Mouse (Mus musculus): Measurements from ENCODE around the gene Gucd1. TPM values are rescaled to one million over a fixed set of nuclear protein-coding genes. Genes with fewer than 3 reads are reported as not detected.
"Not testable (repeated sequence)": the region's sequence is repeated elsewhere in the genome, so short reads cannot be mapped to it uniquely, and the experiment has no call there.

Gene Gucd1
- total RNA-seq, 2 experiments from 2014 or later, result 43.6 to 61.5 TPM

- DNase-seq (ENCODE audit: low spot score), result not testable (repeated sequence)
Observed at GRCm38 (mm10) chr10:75475139-75475850, 42.5 kb downstream of the Gucd1 start.

GRCm38 (mm10) chr10:75474571-75474970 lies 43.2 kb downstream of the Gucd1 start:
- no peak for DNase-seq (ENCODE audit: low spot score)

DNA sequence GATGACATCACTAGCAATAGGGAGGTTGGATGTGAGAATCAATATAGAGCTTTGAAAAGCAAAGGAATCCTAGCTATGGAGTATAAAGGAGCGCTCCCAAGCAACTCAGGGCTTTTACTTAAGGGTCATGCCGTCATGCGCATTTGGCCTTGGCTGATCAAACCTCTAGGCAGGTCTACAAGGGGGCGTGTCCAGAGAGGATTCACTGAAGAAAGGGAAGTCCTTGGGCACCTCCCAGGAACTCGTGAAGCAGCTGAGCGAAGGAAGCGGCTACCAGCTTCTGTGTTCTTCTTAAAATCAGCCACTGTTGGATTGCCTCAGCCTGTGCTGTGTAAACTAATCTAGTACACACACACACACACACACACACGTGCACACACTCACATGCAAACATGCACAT lies 44.4 kb downstream of the Gucd1 start:
- no peak for DNase-seq (ENCODE audit: low spot score)

- peak; percentile 67 for DNase-seq (ENCODE audit: low spot score)
Observed at GRCm38 (mm10) chr10:75465781-75466550, 51.8 kb downstream of the Gucd1 start.

- peak; percentile 35 for DNase-seq (ENCODE audit: low spot score)
Observed at GRCm38 (mm10) chr10:75462728-75463127, 55.0 kb downstream of the Gucd1 start.

GRCm38 (mm10) chr10:75458329-75458728 lies 59.4 kb downstream of the Gucd1 start:
- DNase-seq (ENCODE audit: low spot score), result no peak

DNA sequence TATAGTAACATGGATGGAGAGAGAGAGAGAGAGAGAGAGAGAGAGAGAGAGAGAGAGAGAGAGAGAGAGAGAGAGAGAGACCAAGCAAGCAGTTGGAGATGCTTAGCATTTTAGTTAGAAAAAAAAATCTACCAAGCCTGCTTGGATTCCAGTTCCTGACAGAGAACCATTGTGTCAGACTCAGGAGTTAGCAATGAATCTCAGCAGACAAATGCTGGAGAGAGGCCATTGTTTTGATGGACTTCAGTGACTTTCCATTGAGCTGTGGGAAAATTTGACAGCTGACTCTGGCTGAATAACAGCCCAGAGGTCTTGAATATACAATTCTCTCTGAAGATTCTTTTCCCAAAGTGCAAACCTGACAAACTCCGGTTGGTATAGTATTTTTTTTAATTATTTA lies 59.9 kb downstream of the Gucd1 start:
- no peak for DNase-seq (ENCODE audit: low spot score)

DNA sequence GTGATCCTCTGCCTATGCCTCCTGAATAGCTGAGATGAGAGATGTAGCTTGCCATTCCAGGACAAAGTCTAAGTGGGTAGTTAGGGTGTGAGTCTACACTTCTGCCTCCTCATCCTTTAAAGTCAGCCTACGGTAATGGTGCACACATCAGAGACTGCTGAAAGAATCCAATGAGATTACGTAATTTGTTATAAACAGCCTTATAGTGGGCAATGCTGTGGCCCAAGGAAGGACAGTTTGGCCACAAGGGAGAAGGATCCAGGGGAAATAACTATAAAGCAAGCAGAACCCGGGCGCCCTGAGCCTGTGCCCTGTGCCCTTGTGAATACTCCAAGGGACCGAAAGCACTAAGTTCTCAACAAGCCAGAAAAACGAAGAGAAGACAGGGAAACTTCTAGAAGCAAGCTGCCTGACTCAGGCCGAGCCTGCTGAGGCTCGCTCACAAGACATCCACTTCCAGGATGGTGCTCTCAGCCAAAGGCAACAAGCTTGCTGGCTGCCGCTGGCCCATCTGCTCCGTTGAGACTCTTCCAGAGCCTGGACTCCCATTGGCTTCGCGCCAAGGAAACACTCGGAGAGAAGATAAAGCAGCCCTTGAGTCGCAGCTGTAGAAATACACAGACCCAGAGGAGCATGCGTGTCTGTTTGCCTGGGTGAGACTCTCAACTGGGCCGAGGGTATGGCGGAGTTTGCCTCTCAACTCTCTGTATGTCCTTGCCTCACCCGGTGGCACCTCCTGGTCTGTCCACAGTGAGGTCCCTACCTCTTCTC lies 61.5 kb downstream of the Gucd1 start:
- DNase-seq (ENCODE audit: low spot score), result not testable (repeated sequence)

DNA sequence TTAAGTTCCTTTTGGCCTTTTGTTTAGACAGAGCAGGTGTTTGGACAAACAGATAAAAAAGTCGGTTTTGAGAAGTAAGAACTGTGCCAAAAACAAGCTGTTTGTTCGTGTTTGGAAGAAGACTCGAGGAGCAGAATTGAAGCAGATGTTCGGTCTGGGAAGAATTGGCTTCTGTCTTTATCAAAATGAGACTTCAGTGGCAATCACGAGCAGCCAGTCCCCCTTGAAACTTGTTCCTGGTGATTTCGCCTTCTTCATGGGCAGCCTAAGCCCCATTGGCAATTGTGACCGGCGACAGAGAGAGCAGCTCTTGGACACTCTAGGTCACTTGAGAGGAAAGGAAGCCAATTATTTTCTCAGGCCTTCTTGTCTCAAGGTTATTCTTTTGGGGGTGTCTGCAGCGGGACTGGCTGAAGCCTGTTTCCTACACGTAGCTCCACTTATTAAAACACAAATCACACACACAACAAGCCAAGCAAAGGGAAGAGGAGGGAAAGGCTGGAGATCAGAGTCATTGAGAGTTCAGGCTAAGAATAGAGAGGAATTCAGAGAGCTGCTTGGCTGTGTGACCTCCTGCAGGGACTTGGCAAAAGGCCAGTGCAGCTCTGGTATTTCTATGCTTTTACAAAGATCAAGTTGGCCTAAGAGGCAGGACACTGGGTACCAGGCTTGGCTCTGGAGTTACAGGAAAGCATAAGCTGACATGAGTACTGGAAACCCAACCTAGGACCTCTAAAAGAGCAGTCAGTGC lies 66.6 kb downstream of the Gucd1 start:
- peak; percentile 66 for DNase-seq (ENCODE audit: low spot score)

- no peak for DNase-seq (ENCODE audit: low spot score)
Observed at GRCm38 (mm10) chr10:75450331-75450730, 67.4 kb downstream of the Gucd1 start.

DNA sequence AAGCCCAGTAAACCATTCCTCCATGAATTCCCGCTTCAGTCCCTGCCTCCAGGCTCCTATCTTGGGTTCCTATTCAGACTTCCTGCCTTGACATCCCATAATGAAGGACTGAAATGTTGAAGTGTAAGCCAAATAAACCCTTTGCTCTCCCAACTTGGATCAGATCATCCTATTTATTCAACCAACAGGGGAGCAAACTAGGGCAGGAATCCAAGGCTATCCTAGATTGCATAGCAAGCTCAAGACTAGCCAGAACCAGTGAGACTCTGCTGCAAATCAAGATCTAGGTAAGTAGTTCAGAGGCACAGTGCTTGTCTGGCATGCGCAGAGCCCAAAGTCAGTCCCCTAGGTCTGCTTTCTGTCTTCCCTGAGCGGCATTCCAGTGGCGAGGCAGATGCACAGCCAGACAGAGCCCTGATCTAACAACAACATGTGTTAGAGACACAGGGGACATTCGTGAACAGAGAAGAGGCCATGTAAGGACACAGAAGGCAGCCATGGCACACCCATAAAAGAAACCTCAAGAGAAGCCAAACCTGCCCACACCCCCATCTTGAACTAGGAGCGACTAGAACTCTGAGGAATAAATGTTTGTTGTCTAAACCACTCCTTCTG lies 68.9 kb downstream of the Gucd1 start:
- DNase-seq (ENCODE audit: low spot score), result no peak

- no peak for DNase-seq (ENCODE audit: low spot score)
Observed at GRCm38 (mm10) chr10:75447489-75447888, 70.3 kb downstream of the Gucd1 start.

DNA sequence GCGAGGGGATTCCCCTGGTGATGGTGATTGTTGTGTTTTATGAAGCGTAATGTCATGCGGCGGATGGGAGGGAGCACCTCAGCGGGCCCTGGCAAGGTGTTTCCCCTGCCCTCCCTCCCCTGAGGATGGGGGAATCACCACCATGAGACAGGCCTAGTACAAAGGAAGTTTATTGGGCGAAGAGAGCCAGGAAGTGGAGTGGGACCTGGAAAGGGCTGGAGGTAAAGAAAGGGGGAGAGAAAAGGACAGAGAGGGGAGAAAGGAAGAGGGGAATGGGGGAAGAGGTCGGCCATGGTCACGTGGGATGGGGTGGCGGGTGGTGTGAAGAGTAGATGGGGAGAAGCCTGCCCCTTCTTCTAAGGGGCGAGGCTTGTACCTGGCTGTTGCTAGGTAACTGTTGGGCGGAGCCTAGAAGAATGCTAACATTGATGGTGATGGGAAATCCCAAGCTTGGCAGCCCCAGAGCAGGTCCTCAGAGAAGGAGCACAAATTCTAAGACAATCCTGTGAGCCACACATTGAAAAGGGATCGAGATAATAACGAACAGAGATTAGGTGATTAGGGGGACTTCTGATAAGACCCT lies 71.2 kb downstream of the Gucd1 start:
- DNase-seq (ENCODE audit: low spot score), result no peak

GRCm38 (mm10) chr10:75445030-75445429 lies 72.7 kb downstream of the Gucd1 start:
- no peak for DNase-seq (ENCODE audit: low spot score)

- no peak for DNase-seq (ENCODE audit: low spot score)
Observed at GRCm38 (mm10) chr10:75444111-75444826, 73.5 kb downstream of the Gucd1 start.

- no peak for DNase-seq (ENCODE audit: low spot score)
Observed at GRCm38 (mm10) chr10:75443017-75443416, 74.8 kb downstream of the Gucd1 start.

DNA sequence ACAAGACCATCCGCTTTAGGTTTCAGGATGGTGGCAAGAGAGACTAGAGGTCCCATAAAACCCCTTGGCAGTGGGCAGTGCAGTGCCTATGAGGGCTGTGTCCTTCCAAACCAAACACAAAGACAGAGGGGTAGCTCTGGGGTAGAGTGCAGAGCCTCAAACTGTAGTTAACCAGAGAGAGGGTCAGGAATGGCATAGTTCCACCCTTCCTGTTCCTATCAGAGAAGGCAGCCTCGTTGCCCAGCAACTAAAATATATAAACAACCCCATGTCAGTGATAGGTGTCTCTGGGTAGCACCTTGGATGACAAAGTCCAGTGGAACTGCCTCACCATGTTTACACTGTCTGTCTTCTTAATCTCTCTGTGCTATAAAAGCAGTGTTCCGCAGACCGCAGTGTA lies 76.0 kb downstream of the Gucd1 start:
- no peak for DNase-seq (ENCODE audit: low spot score)

DNA sequence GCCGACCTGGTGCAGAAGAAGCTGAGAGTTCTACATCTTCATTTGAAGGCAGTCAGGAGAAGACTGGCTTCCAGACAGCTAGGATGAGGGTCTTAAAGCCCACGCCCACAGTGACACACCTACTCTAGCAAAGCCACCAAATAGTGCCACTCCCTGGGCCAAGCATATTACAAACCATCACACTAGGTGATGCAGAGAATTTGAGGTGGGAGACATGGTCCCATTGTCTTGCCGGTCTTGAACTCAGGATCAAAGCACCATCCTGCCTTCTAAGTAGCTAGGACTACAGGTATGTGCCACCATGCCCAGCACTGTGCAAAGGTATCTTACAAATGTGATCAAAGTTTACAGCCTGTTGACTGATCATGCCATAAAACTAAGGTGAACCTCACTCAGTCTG lies 77.0 kb downstream of the Gucd1 start:
- no peak for DNase-seq (ENCODE audit: low spot score)

GRCm38 (mm10) chr10:75439211-75439811 lies 78.5 kb downstream of the Gucd1 start:
- peak; percentile 51 for DNase-seq (ENCODE audit: low spot score)
